Comparison of ENCODE assay signal across 14 mouse cellular contexts in genomic region chr16:38654308-38654707, GRCm38 (mm10). TPM values are rescaled to one million over a fixed set of nuclear protein-coding genes. Genes with fewer than 3 reads are reported as not detected.
DNase-seq lines count a peak whose midpoint lies in the region; ATAC-seq lines count a peak whose summit lies in the region.
"Had no signal": no experiment of that assay in that cellular context is flagged by ENCODE, and none has a peak within 500 bp of the region (broad histone marks: within the 10 kb centered on the region; RNA-seq: fewer than 3 reads in every experiment).

No protein-coding gene starts in this region.

- no peaks in the 10 kb centered on the region for H3K27me3 ChIP-seq in heart, embryonic 13.5 days (replicated peaks)
- no peaks in the 10 kb centered on the region for H3K27me3 ChIP-seq in lung, embryonic 15.5 days
- H3K27me3 ChIP-seq in heart, embryonic 15.5 days, result no peaks in the 10 kb centered on the region
- no peaks in the 10 kb centered on the region for H3K27me3 ChIP-seq in stomach, embryonic 15.5 days (replicated peaks)
- H3K27me3 ChIP-seq: forebrain, embryonic 15.5 days; hindbrain, embryonic 15.5 days had no signal

- H3K9me3 ChIP-seq in heart, embryonic 13.5 days, result no peaks in the 10 kb centered on the region
- no peaks in the 10 kb centered on the region for H3K9me3 ChIP-seq in lung, embryonic 15.5 days
- H3K9me3 ChIP-seq in heart, embryonic 15.5 days (replicated peaks), result no peaks in the 10 kb centered on the region
- H3K9me3 ChIP-seq in stomach, embryonic 15.5 days, result no peaks in the 10 kb centered on the region
- H3K9me3 ChIP-seq: forebrain, embryonic 15.5 days; hindbrain, embryonic 15.5 days had no signal

- DNase-seq in heart, postnatal 14 days, result no peak
- no peak for DNase-seq in lung, postnatal 10 days
- no peak for DNase-seq in adrenal gland, postnatal 4 days (ENCODE audit: low spot score in 2 of 2)
- DNase-seq: gastrocnemius, postnatal 25 days; kidney, postnatal 4 days; right cerebral cortex, postnatal 25 days; thymus, postnatal 36 days had no signal

- 31% methylated on average over 4 of the region's 4 CpGs for WGBS in heart, embryonic 13.5 days
- WGBS in lung, embryonic 15.5 days, result 25% methylated on average over 4 of the region's 4 CpGs
- 31% methylated on average over 4 of the region's 4 CpGs for WGBS in heart, embryonic 15.5 days
- WGBS in stomach, embryonic 15.5 days, result 34% methylated on average over 4 of the region's 4 CpGs

- peak overlapping the region; percentile 59 for H3K4me2 ChIP-seq in heart, embryonic 13.5 days
- no peak overlapping the region for H3K4me2 ChIP-seq in lung, embryonic 15.5 days
- H3K4me2 ChIP-seq in heart, embryonic 15.5 days, result peak overlapping the region; percentile 48
- H3K4me2 ChIP-seq in stomach, embryonic 15.5 days, result 0 out of 2 replicates have a peak overlapping the region, but pooled peaks have one; percentile 12
- H3K4me2 ChIP-seq: forebrain, embryonic 15.5 days; hindbrain, embryonic 15.5 days had no signal

- ATAC-seq in heart, embryonic 13.5 days (ENCODE audit: extremely low read depth, insufficient number of reproducible peaks, low FRiP score, low TSS enrichment), result no peak
- peak; percentile 12; the same call in 1 of the 2 replicates for ATAC-seq in lung, embryonic 15.5 days (ENCODE audit: borderline replicate concordance, extremely low read depth, low FRiP score, low TSS enrichment)
- no peak for ATAC-seq in heart, embryonic 15.5 days (replicated peaks; ENCODE audit: insufficient number of reproducible peaks, insufficient read depth, low FRiP score, low read depth)
- ATAC-seq in stomach, embryonic 15.5 days (ENCODE audit: insufficient read depth, low FRiP score, low read depth), result no peak
- ATAC-seq: forebrain, embryonic 15.5 days had no signal

- H3K4me3 ChIP-seq in heart, embryonic 13.5 days, result peak overlapping the region; percentile 17; the same call in 1 of the 2 replicates
- no peak overlapping the region for H3K4me3 ChIP-seq in lung, embryonic 15.5 days
- H3K4me3 ChIP-seq in heart, embryonic 15.5 days, result no peak overlapping the region
- no peak overlapping the region for H3K4me3 ChIP-seq in stomach, embryonic 15.5 days (replicated peaks)
- H3K4me3 ChIP-seq: forebrain, embryonic 15.5 days; hindbrain, embryonic 15.5 days; left cerebral cortex, adult 2 months had no signal

- peak overlapping the region; percentile 77 for H3K9ac ChIP-seq in heart, embryonic 13.5 days
- no peak overlapping the region for H3K9ac ChIP-seq in lung, embryonic 15.5 days
- no peak overlapping the region for H3K9ac ChIP-seq in heart, embryonic 15.5 days
- H3K9ac ChIP-seq in stomach, embryonic 15.5 days, result no peak overlapping the region
- H3K9ac ChIP-seq: forebrain, embryonic 15.5 days; hindbrain, embryonic 15.5 days had no signal

- H3K27ac ChIP-seq in heart, embryonic 13.5 days (replicated peaks), result peak overlapping the region; percentile 97
- H3K27ac ChIP-seq in lung, embryonic 15.5 days, result peak overlapping the region; percentile 50; the same call in 1 of the 2 replicates
- peak overlapping the region; percentile 92 for H3K27ac ChIP-seq in heart, embryonic 15.5 days
- H3K27ac ChIP-seq in stomach, embryonic 15.5 days, result peak overlapping the region; percentile 61
- H3K27ac ChIP-seq: forebrain, embryonic 15.5 days had no signal

- no peaks in the 10 kb centered on the region for H3K36me3 ChIP-seq in heart, embryonic 13.5 days
- H3K36me3 ChIP-seq in lung, embryonic 15.5 days, result no peaks in the 10 kb centered on the region
- H3K36me3 ChIP-seq in heart, embryonic 15.5 days, result no peaks in the 10 kb centered on the region
- H3K36me3 ChIP-seq in stomach, embryonic 15.5 days, result no peaks in the 10 kb centered on the region
- H3K36me3 ChIP-seq: forebrain, embryonic 15.5 days; hindbrain, embryonic 15.5 days had no signal

- H3K4me1 ChIP-seq in heart, embryonic 13.5 days, result peaks cover 73% of the 10 kb centered on the region
- H3K4me1 ChIP-seq in lung, embryonic 15.5 days, result peaks cover 48% of the 10 kb centered on the region
- peaks cover 64% of the 10 kb centered on the region for H3K4me1 ChIP-seq in heart, embryonic 15.5 days (replicated peaks)
- peaks cover 26% of the 10 kb centered on the region for H3K4me1 ChIP-seq in stomach, embryonic 15.5 days
- H3K4me1 ChIP-seq: forebrain, embryonic 15.5 days; hindbrain, embryonic 15.5 days had no signal

- intact Hi-C loops in heart, postnatal 14 days (cut with DNase I), result no loop called here

RNA-seq across cellular contexts. Expression of gene Arhgap31, which starts 58.8 kb away (rescaled TPM):
- 26.2 and 27.9 TPM in 2 replicates for polyA plus RNA-seq in heart, embryonic 13.5 days (2015; fragmentation: Nextera tagmentation; extraction: Ambion mirVana)
- total RNA-seq in heart, postnatal 14 days (2021), result 10 to 100 TPM; 50.0 to 50.9 TPM
- 16.7 and 19.9 TPM in 2 replicates for polyA plus RNA-seq in lung, embryonic 15.5 days (2015; fragmentation: Nextera tagmentation; extraction: Ambion mirVana)
- 36.1 and 36.5 TPM in 2 replicates for polyA plus RNA-seq in heart, embryonic 15.5 days (2015; fragmentation: Nextera tagmentation; extraction: Ambion mirVana)
- 9.8 and 10.1 TPM in 2 replicates for polyA plus RNA-seq in stomach, embryonic 15.5 days (2015; fragmentation: Nextera tagmentation; extraction: Ambion mirVana)
- total RNA-seq in adrenal gland, postnatal 4 days (2021), result 10 to 100 TPM; 31.3 to 31.4 TPM
